Mouse (Mus musculus) frontal cortex, postnatal 10 days (tissue): ENCODE data around the gene Grap2.

ENCODE experiments used
- DNase-seq, 2 experiments: peaks; one replicate each; pipeline ENCODE4 v3.0.0; 2022; ENCODE audit warnings: low spot score in 2 of 2, mixed read lengths in 1 of 2

The Grap2 gene

DNA sequence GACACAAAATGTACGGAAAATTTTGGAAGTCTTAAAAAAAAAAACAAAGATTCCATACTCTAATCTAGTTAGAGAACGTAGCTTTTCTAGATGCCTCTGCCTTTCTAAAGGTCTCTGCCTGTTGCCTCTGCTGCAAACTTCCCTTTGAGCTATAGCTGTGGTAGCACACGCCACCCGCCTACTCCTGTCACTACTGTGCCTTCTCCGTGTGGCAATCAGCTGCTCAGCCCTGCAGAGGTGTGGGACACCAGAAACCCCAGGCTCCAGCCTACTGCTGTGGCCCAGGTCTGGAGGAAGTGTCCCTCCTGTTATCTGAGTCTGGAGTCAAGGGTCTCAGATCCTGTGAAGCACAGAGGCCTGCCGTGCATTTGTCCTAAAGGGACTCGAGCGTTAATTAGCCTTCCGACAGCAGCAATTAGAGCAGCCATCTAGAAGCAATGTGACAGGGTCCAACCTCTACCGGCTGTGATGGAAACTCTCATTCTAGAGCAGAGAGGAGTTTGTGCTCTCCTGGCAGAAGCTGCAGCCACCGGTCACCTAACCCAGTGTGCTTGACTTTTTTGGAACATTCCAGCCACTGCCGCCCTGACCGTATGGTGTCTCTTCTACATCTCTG, 64.5 kb downstream of the Grap2 start:
- no peak for DNase-seq

DNA sequence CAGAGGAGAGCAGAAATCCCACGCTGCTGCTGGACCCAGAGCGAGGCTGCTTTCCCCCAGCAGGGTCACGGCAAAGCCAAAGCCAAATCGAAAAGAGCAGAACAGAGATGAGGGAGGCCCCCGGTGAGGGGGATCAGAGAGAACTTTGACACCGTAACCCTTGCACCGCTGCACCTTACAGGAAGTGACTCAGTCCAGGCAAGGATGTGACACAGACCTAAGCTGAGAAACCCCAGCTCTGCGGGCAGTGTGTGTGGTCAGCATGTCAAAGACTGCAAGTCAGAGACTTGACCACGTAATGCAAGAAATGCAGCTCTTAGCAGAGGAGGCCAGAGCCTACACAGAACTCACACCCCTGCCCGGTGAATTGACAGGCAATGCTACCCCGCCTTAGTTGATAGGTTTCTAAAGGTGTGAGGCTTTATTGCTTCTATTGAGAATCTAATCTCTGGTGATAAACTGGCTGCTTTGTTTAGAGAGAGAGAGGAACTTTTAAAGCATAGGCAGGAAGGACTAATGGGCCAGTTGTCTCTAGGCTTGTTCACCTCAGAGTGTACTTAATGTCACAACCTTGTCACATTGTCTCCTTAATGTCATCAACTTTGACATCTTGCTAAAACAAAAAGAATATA, 66.8 kb downstream of the Grap2 start:
- no peak for DNase-seq

DNA sequence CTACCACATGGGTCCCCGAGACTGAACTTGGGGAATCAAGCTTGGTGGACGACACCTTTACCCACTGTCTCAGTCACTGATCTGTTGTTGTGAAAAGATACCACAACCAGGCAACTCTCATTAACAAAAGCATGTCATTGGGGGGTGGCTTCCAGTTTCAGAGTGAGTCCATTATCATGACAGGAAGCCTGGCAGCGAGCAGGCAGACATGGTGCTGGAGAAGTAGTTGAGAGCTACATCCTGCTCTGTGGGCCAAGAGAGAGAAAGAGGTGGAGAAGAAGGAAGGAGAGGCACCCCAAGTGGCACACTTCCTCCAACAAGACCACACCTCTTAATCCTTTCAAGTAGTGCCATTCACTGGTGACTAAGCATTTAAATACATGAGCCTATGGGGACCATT, 67.5 kb downstream of the Grap2 start:
- DNase-seq: no peak

DNA sequence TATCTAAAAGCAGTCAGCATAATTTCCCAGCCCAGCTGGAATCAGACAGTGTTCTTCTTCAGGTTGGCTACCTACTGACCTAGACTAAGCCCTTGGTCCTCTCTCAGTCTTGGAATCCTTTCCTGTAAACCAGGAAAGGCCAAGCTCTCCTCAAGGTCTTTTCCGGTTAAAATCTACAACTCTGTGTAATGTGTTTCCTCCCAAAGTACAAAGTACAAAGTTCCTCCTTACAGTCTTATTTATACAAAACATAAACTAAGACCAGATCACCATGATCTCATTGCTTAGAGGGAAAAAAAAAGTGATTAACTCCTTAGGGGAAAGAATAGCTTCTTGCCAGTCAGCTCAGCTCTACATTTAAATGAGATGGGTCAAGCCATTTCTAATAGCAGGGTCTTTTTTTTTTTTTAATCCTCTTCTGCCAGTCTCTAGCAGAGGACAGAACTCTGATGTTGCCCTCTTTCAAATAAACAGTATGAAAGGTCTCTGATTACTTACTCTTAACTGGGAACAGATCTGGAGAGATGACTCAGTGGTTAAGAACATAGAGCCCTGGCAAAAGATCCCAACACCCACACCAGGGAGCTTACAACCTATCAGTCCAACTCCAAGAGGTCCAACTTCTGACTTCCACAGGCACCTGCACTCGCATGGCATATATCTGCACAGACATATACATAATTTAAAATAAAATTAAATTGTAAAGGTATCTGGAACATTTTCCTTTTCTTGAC, 69.5 kb downstream of the Grap2 start:
- DNase-seq: no peak

DNA sequence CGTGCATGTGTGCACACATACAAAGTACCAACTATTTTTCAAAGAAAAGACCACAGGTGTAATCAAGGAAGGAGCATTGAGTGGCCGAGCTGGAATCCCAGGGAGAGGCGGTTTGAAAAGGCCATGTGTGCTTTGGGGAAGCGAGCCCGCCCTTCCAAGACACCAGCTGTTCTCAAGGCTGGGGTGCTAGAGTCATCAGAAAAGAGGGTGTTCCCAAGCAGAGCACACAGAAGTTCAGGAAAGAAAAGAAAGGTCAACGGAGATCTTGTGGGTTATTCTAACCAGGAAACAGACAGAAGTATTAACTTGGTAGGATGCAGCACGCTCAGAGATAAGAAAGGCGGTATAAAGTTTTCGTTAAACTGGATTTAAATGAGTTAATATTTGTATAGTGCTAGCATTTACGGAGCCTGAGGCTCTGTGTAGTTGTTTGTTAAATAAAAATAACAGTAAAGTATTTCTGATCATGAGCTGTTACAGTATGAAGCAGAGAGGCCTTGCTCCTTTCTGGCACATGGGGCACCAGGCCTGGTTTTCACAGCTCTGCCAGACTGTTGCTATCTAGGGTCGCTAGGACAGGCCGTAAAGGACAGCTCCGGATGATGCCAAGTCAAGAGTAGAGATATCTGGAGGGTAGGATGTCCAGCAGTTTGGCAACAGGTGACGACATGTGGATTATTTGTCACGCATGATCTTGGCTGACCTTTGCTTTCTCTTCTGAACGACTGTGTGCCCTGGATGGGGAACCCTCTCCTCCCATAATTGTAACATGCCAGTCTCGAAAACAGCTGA, 72.8 kb downstream of the Grap2 start:
- DNase-seq: no peak

DNA sequence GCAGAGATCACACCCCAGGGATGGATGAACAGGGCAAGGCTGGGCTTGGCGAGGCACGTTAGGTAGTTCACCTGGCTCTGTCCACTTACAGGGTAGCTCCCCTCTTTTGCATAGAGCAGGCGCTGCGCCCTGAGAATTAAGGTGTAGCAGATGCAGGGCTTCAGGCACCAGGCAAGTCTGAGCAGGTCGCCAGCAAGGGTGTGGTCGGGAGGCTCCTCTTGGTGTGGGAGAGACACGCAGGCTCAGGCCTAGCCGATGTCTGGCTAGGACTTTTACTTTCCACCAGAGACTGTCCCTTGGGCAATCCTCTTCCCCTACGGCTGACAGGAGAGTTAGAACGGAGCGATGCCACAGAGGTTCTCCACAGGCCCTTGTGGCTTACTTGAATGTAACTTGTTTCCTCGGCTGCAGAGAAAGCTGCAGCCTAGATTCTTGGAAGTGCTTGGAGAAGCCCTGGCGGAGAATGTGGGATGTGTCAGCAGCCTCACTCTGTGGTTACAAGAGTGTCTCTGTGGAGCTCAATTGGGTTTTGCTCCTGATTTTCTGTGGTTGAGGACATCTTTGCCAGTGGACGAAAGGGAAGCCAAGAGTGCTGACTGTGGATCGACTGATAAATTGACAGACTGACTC, 76.7 kb downstream of the Grap2 start:
- no peak for DNase-seq

DNA sequence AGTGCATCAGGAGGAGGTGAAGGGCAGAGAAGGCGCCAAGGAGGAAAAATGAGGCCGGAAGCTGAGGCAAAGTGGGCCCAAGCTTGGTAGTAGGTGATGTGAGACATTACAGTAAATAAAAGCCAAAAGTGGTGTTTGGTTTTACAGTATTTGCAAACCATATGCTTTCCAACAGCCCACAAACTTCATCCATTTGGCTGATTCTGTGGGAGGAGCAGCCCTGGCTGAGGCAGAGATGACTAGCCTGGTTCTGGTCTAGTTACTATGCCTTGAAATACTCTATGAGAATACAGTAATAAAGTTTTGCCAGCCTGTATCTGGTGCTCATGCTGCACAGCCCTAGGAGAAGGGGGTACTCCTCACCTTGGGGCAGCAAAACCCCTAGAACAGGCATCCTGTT, 78.0 kb downstream of the Grap2 start:
- no peak for DNase-seq

DNA sequence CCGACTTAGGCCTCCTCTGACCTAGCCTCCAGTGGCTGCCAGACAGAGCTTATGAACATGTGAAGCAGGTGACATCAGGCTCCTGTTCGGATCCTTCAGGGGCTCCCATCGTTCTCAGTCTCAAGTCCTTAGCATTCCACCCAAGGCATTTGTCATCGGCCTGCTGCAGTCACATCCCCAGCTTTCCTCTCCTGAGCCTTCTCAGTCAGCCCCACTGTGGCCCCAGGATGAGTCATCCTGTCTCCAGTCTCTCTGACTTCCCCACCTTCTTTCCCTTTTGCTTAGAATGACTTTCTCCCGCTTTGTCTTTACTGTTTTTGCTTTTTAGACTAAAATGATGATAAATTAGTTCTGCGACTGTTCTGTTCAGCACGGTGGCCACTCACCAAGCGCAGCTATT, 81.5 kb downstream of the Grap2 start:
- no peak for DNase-seq

DNA sequence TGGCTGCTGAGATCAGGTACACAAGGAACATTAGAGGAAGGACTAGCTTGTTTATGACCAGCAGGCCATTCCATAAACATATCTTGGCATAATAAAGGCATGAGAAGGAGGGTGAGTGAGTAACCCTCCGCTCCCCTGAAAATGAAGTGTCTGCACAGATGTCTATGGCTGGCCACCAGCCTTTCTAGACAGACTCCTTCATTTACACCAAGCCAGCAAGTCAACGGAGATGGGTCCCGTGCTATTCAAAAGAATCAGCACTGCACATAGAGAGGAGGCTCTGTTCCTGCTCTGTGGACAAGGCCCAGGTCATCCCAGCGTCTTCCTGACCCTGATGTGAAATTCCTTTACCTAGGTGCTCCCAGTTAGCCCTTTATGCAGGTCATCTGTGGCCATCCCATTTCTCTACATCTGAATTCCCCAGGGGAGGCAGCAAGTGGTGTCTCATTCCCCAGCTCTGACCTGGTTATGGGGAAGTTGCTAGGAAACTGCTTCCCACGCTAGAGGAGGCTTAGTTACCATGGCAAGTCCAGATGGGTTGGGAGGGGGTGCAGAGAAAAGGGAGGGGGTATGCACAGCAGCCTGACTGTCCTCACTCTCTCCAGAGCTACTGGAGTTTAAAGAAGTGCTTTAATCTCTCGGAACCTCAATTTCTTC, 86.5 kb downstream of the Grap2 start:
- peak; percentile 47 to 68 for DNase-seq

DNA sequence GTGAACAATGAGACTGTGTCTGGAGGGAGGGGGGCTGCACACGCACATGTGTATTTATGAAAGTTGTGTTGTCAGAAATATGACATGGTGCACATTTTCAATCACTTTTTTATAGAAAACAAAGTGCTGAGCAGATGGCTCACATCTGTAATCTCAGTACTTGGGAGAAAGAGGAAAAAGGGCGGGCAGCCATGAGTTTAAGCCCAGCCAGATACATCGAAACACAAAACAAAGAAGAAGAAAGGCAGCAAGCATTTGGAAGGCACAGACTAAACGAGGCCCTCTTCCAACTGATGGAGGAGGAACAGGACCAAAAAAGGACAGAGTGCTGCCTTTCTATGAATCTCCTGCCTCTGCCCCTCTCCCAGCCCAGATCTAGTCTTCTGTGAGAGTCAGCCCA, 88.6 kb downstream of the Grap2 start:
- no peak for DNase-seq

DNA sequence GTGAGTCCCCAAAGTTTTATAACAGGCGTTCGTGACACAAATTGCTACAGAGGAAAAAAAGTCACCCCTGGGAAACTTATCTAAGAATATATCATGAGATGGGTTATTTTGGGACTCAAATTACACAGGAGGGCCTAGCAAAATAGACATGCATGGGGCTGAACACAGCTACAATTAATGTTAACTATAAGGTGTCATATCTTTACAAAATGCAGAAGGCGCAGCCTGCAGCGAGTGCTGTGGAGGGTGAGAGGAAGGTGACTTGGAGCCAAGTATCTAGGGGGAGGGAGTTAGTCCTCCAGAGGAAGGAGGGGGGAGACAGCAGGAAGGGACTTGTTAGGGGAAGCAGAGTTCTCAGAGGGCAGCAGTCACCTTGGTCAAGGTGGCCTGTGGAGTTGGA, 92.0 kb downstream of the Grap2 start:
- no peak for DNase-seq

DNA sequence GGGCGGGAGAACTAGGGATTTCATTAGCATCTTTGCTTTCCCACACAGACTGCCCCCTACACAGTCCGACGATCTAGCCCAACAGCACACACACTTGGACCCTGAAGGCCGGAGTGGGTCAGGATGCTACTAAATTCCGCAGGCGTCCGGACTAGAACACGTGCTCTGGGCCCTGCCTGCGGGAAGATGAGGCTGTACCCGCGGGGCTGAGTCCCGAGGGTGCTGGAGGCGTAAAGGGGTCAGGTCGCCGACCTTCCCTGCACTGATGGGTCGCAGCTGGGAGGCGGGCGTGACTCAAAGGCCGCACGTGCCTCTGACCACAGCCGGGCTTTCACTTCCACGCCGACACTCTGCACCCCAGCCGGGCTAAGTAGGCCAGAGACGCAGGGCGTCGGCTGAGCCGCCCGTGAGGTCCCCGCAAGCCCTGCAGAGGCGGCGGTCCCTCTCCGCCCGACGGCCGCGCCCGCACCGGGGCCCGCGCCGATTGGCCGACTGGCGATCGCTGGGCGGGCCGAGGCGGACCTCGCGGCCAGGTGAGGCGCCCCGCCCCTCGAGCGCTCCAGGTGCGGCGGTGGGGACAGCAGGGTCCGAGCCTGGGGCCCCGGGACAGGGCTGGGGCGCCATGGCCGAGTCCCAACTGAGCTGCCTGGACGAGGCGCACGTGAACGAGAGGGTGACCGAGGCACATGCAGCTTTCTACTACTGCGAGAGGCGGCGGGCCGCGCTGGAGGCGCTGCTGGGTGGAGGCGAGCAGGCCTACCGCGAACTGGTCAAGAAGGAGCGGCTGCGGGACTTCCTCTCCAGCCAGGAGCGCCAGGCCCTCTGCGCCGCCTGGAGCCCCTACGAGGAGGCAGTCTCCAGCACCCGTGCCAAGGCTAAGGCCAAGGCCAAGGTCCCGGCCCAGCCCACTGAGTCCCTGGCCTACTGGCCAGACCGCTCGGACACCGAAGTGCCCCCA, 99.2 kb downstream of the Grap2 start, which contains the start of gene Fam83f:
Fam83f (plus strand) TSS at position 553 of the 958 bp plus-strand sequence.
- no peak for DNase-seq

DNA sequence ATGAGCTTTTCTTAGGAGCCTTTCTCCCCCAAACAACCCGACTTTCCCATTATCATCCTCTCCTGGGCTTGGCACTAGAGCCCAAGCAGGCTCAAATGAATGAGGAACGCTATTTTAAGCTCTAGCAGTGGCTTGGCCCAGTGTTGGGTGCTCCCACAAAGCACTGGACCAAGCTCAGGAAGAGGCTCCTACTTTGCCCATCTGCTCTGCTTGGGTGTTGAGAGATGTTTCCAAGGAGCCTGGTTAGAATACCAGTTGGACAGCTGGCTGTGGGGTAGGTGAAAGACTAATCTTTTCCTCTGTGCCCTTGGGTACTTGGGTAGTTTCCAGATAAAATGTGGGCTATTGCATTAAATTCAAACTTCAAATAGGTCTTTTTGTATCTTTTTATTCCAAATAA, 100.4 kb downstream of the Grap2 start:
- DNase-seq: no peak

DNA sequence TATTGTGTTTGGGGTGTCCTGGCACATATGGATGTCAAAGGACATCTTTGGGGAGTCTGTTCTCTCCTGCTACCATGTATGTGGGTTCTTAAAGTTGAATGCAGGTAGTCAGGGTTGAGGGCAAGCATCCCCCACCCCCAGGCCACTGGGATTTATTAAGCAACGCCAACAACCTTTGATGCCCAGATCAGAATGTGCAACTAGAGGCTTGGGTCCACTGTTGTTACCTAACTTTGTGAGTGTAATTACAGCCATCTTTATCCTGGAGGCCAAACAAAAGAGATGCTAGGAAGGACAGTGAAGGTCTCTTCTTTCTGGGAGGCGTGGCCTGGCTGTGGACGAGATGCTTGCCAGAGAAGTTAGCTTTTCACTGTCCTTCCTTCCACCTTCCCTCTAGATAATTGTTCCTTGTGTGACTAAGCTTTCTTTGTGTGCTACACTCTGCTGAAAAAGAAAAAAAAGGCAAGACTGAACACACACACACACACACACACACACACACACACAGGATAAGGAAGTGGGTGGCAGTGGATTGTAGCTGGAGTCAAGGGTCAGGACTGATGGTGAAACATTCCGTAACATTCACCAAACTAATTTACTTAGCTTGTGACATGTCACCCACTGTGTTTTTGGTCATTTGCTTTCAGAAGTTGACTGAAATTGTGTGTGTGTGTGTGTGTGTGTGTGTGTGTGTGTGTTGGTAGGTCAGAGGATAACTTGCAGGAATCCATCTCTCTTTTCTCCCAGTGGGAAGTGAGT, 101.1 kb downstream of the Grap2 start:
- DNase-seq: no peak

DNA sequence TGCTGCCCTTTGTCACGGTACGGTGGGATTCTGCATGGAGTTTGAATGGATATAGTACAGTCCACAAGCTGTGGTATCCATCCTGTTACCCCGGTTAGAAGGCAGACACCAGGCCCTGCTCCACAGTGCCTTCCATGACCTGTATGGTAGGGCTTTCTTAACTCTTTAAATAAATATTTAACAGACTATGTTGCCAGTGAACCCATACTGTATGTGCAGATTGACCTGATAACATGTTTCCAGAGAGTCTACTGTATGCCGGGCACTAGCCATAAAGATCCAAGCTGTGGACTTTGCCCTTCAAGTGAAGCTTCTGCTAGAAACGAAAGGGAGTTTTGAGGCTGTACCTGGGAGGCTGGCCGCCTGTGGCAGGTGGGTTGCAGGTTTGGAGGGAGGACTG, 102.3 kb downstream of the Grap2 start:
- DNase-seq: no peak

DNA sequence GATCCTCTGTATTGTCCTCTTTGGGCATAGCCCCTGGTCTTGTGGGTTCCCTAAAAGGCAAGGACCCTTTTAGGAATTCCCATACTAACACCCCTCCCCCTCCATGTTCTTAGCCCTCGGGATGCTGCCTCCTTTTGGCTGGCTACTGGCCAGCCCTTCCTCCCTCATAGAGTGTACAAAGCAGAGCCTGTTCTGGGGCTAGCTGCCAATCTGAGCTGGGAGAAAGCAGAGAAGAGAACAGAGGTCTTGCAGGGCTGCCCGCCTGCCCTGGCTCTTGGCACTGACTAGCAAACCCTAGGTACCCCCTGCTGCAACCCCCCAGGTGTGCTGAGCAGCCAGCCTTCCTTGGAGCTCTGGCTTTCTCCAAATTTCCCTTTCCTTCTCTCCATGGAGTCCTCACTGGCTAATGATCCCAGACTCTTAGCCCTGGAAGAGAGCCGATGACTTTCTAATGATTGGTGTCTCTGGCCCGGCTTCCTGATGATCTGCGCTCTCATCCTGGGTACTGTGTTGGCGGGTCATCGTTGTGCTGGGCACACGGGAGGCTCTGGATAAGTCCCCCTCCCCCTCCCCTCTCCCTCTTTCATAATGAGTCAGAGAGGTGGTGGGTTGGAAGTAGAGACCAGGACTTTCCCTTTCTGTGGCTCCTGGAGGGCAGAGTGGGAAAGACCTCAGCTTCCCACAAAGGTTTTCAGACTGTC, 107.3 kb downstream of the Grap2 start:
- peak in 1 of 2 experiments; percentile 60 for DNase-seq

DNA sequence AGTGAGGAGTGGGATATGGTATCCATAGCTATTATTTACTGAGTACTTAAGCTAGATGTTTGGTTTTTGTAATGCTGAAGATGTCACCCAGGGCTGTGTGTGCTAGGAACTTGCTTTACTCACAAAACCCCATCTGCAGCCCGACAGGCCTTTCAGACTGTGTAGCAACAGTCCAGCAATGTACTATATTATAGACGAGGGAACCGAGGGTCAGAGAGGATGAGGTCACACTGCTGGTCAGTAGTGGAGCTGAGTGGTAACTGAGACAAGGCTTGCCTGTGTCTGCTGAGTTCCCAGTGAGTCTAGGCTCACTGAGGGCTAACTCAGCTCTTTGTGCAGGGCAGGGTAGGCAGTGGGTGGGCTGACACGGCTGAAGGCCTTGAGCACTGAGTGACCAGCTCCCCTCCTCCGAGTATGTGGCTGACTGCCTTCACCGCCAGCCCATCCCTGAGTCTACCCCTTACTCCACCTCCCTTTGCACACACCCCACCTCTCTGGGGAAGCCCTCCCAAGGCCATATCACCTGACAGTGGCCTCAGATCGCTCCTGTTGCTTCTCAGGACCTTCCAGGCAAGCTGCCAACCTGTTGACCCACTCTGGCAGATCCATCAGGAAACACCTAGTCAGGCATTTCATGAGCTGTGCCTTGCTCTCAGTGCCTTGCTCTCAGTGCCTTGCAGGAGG, 108.1 kb downstream of the Grap2 start:
- DNase-seq: no peak

DNA sequence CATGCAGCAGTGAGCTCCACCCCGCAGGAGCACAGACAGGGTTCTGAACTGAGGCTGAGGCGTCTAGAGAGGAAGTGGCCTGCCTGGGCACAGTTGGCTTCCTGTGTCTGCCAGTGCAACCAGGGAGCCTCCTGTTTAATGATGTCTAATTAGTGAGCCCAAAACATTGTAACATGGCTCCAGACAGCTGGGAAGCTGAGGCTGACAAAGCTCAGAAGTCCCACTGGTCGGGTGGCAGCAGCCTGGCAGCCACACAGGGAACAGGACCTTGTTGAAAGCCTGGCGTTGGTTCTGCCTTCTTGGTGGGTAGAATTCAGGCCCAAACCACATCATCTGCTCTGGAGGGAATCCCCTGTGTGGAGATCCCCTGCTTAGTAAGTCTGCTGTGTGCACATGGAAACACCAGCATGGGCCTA, 109.1 kb downstream of the Grap2 start:
- DNase-seq: no peak
